Mouse (Mus musculus): ENCODE measurements around the gene Ccdc40. TPM values are rescaled to one million over a fixed set of nuclear protein-coding genes. Genes with fewer than 3 reads are reported as not detected.
"Not testable (repeated sequence)": the region's sequence is repeated elsewhere in the genome, so short reads cannot be mapped to it uniquely, and the experiment has no call there.

The Ccdc40 gene
- polyA plus RNA-seq, 1 experiment from 2014 or later = 6.1 TPM

- peak overlapping the region; percentile 15 for H3K4me3 ChIP-seq (ENCODE audit: low read depth, low read length)
- no peaks in the 10 kb centered on the region; the same call in 1 of the 2 replicates for H3K4me1 ChIP-seq (ENCODE audit: insufficient read depth, low read depth, low read length)
- no peaks in the 10 kb centered on the region for H3K9me3 ChIP-seq (ENCODE audit: low read length)
- WGBS = 7% methylated on average over 11 of the region's 11 CpGs
- H3K9ac ChIP-seq (replicated peaks; ENCODE audit: low read depth) = no peak overlapping the region
- ATAC-seq (peak; percentile 76), DNase-seq (ENCODE audit: low spot score) (peak; percentile 50)
- H3K27me3 ChIP-seq (replicated peaks; ENCODE audit: insufficient read depth, low read length) = no peaks in the 10 kb centered on the region
- peak overlapping the region; percentile 52 for H3K4me2 ChIP-seq (replicated peaks; ENCODE audit: low read depth, low read length)
- no peaks in the 10 kb centered on the region for H3K36me3 ChIP-seq (ENCODE audit: insufficient read depth, low read length)
- no peak overlapping the region for H3K27ac ChIP-seq (ENCODE audit: low read length)
- TF ChIP-seq EP300 (IDR thresholded peaks at IDR 0.05) (no peak), CTCF (IDR thresholded peaks at IDR 0.05) (no peak)
Observed at GRCm38 (mm10) chr11:119238305-119238721, 9.9 kb downstream of the Ccdc40 start.

- no peaks in the 10 kb centered on the region for H3K36me3 ChIP-seq (ENCODE audit: insufficient read depth, low read length)
- no peak for TF ChIP-seq EP300 (IDR thresholded peaks at IDR 0.05)
- TF ChIP-seq CTCF (IDR thresholded peaks at IDR 0.05) = no peak
- no peak overlapping the region for H3K4me3 ChIP-seq (ENCODE audit: low read depth, low read length)
- 89% methylated on average over 12 of the region's 12 CpGs for WGBS
- H3K9ac ChIP-seq (replicated peaks; ENCODE audit: low read depth) = no peak overlapping the region
- H3K27me3 ChIP-seq (replicated peaks; ENCODE audit: insufficient read depth, low read length) = no peaks in the 10 kb centered on the region
- DNase-seq (ENCODE audit: low spot score) (no peak), ATAC-seq (peak; percentile 23; the same call in 1 of the 2 replicates)
- no peak overlapping the region for H3K27ac ChIP-seq (ENCODE audit: low read length)
- no peaks in the 10 kb centered on the region; the same call in 1 of the 2 replicates for H3K4me1 ChIP-seq (ENCODE audit: insufficient read depth, low read depth, low read length)
- H3K9me3 ChIP-seq (ENCODE audit: low read length) = no peaks in the 10 kb centered on the region
- H3K4me2 ChIP-seq (replicated peaks; ENCODE audit: low read depth, low read length) = no peak overlapping the region
Observed at GRCm38 (mm10) chr11:119239480-119239879, 11.1 kb downstream of the Ccdc40 start.

- not testable (repeated sequence) for H3K27me3 ChIP-seq (replicated peaks; ENCODE audit: insufficient read depth, low read length); H3K36me3 ChIP-seq (ENCODE audit: insufficient read depth, low read length); ATAC-seq; H3K9me3 ChIP-seq (ENCODE audit: low read length); DNase-seq (ENCODE audit: low spot score); H3K27ac ChIP-seq (ENCODE audit: low read length); H3K9ac ChIP-seq (replicated peaks; ENCODE audit: low read depth); H3K4me1 ChIP-seq (ENCODE audit: insufficient read depth, low read depth, low read length); H3K4me3 ChIP-seq (ENCODE audit: low read depth, low read length); H3K4me2 ChIP-seq (replicated peaks; ENCODE audit: low read depth, low read length)
- 85% methylated on average over 6 of the region's 6 CpGs for WGBS
Observed at GRCm38 (mm10) chr11:119245543-119245942, 17.2 kb downstream of the Ccdc40 start.

- peak; percentile 95 for DNase-seq (ENCODE audit: low spot score)
- H3K9me3 ChIP-seq (ENCODE audit: low read length) = no peaks in the 10 kb centered on the region
- WGBS = 12% methylated on average over 6 of the region's 6 CpGs
- H3K27ac ChIP-seq (ENCODE audit: low read length) = no peak overlapping the region
- H3K36me3 ChIP-seq (ENCODE audit: insufficient read depth, low read length) = no peaks in the 10 kb centered on the region
- no peak overlapping the region for H3K4me2 ChIP-seq (replicated peaks; ENCODE audit: low read depth, low read length)
- H3K9ac ChIP-seq (replicated peaks; ENCODE audit: low read depth) = no peak overlapping the region
- H3K4me3 ChIP-seq (ENCODE audit: low read depth, low read length) = no peak overlapping the region
- H3K4me1 ChIP-seq (ENCODE audit: insufficient read depth, low read depth, low read length) = 0 out of 2 replicates have a peak, but pooled peaks cover 2% of the 10 kb centered on the region
- ATAC-seq = peak; percentile 91
- H3K27me3 ChIP-seq (replicated peaks; ENCODE audit: insufficient read depth, low read length) = no peaks in the 10 kb centered on the region
- TF ChIP-seq EP300 (IDR thresholded peaks at IDR 0.05) = no peak
- peak; percentile 76 for TF ChIP-seq CTCF (IDR thresholded peaks at IDR 0.05)
Observed at GRCm38 (mm10) chr11:119249011-119249410, 20.6 kb downstream of the Ccdc40 start.

GRCm38 (mm10) chr11:119250998-119251397 lies 22.6 kb downstream of the Ccdc40 start:
- H3K4me3 ChIP-seq (ENCODE audit: low read depth, low read length) = no peak overlapping the region
- 45% methylated on average over 17 of the region's 17 CpGs for WGBS
- no peaks in the 10 kb centered on the region for H3K27me3 ChIP-seq (replicated peaks; ENCODE audit: insufficient read depth, low read length)
- H3K36me3 ChIP-seq (ENCODE audit: insufficient read depth, low read length) = no peaks in the 10 kb centered on the region
- no peak for ATAC-seq
- no peak for DNase-seq (ENCODE audit: low spot score)
- no peak overlapping the region for H3K27ac ChIP-seq (ENCODE audit: low read length)
- H3K9me3 ChIP-seq (ENCODE audit: low read length) = no peaks in the 10 kb centered on the region
- 0 out of 2 replicates have a peak, but pooled peaks cover 2% of the 10 kb centered on the region for H3K4me1 ChIP-seq (ENCODE audit: insufficient read depth, low read depth, low read length)
- H3K4me2 ChIP-seq (replicated peaks; ENCODE audit: low read depth, low read length) = no peak overlapping the region
- H3K9ac ChIP-seq (replicated peaks; ENCODE audit: low read depth) = no peak overlapping the region
- TF ChIP-seq CTCF (IDR thresholded peaks at IDR 0.05) (no peak), EP300 (IDR thresholded peaks at IDR 0.05) (no peak)

- DNase-seq (ENCODE audit: low spot score) = peak; percentile 71
- Histone ChIP-seq H3K4me3 (ENCODE audit: low read depth, low read length) (no peak overlapping the region), H3K4me2 (replicated peaks; ENCODE audit: low read depth, low read length) (peak overlapping the region; percentile 29; the same call in 1 of the 2 replicates)
Observed at GRCm38 (mm10) chr11:119252854-119253541, 24.6 kb downstream of the Ccdc40 start.

GRCm38 (mm10) chr11:119256557-119256956 lies 28.2 kb downstream of the Ccdc40 start:
- H3K4me2 ChIP-seq (replicated peaks; ENCODE audit: low read depth, low read length); H3K4me1 ChIP-seq (ENCODE audit: insufficient read depth, low read depth, low read length); H3K9ac ChIP-seq (replicated peaks; ENCODE audit: low read depth); H3K36me3 ChIP-seq (ENCODE audit: insufficient read depth, low read length); H3K9me3 ChIP-seq (ENCODE audit: low read length); ATAC-seq; H3K4me3 ChIP-seq (ENCODE audit: low read depth, low read length); DNase-seq (ENCODE audit: low spot score); H3K27ac ChIP-seq (ENCODE audit: low read length); H3K27me3 ChIP-seq (replicated peaks; ENCODE audit: insufficient read depth, low read length): not testable (repeated sequence)
- WGBS = 58% methylated on average over 5 of the region's 5 CpGs

More at GRCm38 (mm10) chr11:119252854-119253541, 24.6 kb downstream of the Ccdc40 start:
- TF ChIP-seq EP300 (IDR thresholded peaks at IDR 0.05) = no peak
- TF ChIP-seq CTCF (IDR thresholded peaks at IDR 0.05) = peak; percentile 81
- peak; percentile 59 for ATAC-seq
- no peaks in the 10 kb centered on the region for H3K36me3 ChIP-seq (ENCODE audit: insufficient read depth, low read length)
- WGBS = 7% methylated on average over 20 of the region's 22 CpGs
- no peak overlapping the region for H3K9ac ChIP-seq (replicated peaks; ENCODE audit: low read depth)
- no peaks in the 10 kb centered on the region for H3K9me3 ChIP-seq (ENCODE audit: low read length)
- H3K4me1 ChIP-seq (ENCODE audit: insufficient read depth, low read depth, low read length) = 0 out of 2 replicates have a peak, but pooled peaks cover 2% of the 10 kb centered on the region
- no peak overlapping the region for H3K27ac ChIP-seq (ENCODE audit: low read length)
- no peaks in the 10 kb centered on the region for H3K27me3 ChIP-seq (replicated peaks; ENCODE audit: insufficient read depth, low read length)
